Mouse (Mus musculus) midbrain, embryonic 13.5 days (tissue): ENCODE measurements at regions not wholly inside any gene's neighbourhood (a gene's known extent, or its start where the extent isn't known, plus 50 kb on each side); places are given as distances from the start of the nearest gene placed in this dataset.
A peak's percentile ranks its signal among the peaks of the same experiment; 100 is the strongest.

ENCODE experiments used
- ATAC-seq: fragments of 200-750 bp; cut with Nextera tagmentation; 2 replicates; pipeline ENCODE4 v1.8.0; 2017; ENCODE audit warnings: mild to moderate bottlenecking, moderate TSS enrichment, moderate library complexity
- H3K27ac ChIP-seq: fragments of 300-500 bp; sonication (generic); 2 replicates; pipeline ENCODE4 v1.5.1; 2015; ENCODE audit warnings: inconsistent platforms, mild to moderate bottlenecking, moderate library complexity
- H3K27me3 ChIP-seq: fragments of 300-500 bp; sonication (generic); 2 replicates; pipeline ENCODE4 v1.6.1; 2015; ENCODE audit warnings: mild to moderate bottlenecking, inconsistent platforms
- H3K36me3 ChIP-seq: fragments of 300-500 bp; sonication (generic); 2 replicates; pipeline ENCODE4 v1.6.1; 2015; ENCODE audit warnings: mild to moderate bottlenecking, inconsistent platforms
- H3K4me1 ChIP-seq: fragments of 300-500 bp; sonication (generic); replicated peaks from 2 replicates; pipeline ENCODE4 v1.6.1; 2015; ENCODE audit warnings: inconsistent platforms
- H3K4me2 ChIP-seq: fragments of 300-500 bp; sonication (generic); replicated peaks from 2 replicates; pipeline ENCODE4 v1.6.1; 2015; ENCODE audit warnings: moderate library complexity, mild to moderate bottlenecking, inconsistent platforms
- H3K4me3 ChIP-seq: fragments of 300-500 bp; sonication (generic); replicated peaks from 2 replicates; pipeline ENCODE4 v1.5.1; 2015; ENCODE audit warnings: mild to moderate bottlenecking, inconsistent platforms
- H3K9ac ChIP-seq: fragments of 300-500 bp; sonication (generic); replicated peaks from 2 replicates; pipeline ENCODE4 v1.6.1; 2015; ENCODE audit warnings: mild to moderate bottlenecking, inconsistent platforms
- H3K9me3 ChIP-seq: fragments of 300-500 bp; sonication (generic); 2 replicates; pipeline ENCODE4 v1.6.1; 2016; ENCODE audit warnings: mild to moderate bottlenecking, inconsistent platforms
- WGBS: fragments of 180-500 bp; shearing (Covaris S2); methylation state at CpG from one replicate; pipeline ENCODE4 v1.1.7; 2015; 5-methylcytosine and 5-hydroxymethylcytosine counted together

- Histone ChIP-seq H3K9ac (no peak overlapping the region), H3K27me3 (peaks cover 8% of the 10 kb centered on the region), H3K4me3 (no peak overlapping the region), H3K9me3 (no peaks in the 10 kb centered on the region), H3K4me1 (no peaks in the 10 kb centered on the region), H3K36me3 (no peaks in the 10 kb centered on the region), H3K27ac (no peak overlapping the region), H3K4me2 (no peak overlapping the region)
- 93% methylated on average over 4 of the region's 4 CpGs for WGBS
- ATAC-seq = no peak
Observed at GRCm38 (mm10) chr13:52179977-52180376, 333.5 kb downstream of the Gadd45g start.

GRCm38 (mm10) chr13:52183635-52184034 lies 337.2 kb downstream of the Gadd45g start:
- ATAC-seq = no peak
- no peaks in the 10 kb centered on the region for H3K36me3 ChIP-seq
- H3K9me3 ChIP-seq = no peaks in the 10 kb centered on the region
- H3K27me3 ChIP-seq = peaks cover 19% of the 10 kb centered on the region
- no peak overlapping the region for H3K4me3 ChIP-seq
- WGBS = 77% methylated on average over 5 of the region's 5 CpGs
- no peak overlapping the region for H3K9ac ChIP-seq
- no peak overlapping the region for H3K27ac ChIP-seq
- peaks cover 5% of the 10 kb centered on the region; the same call in 1 of the 2 replicates for H3K4me1 ChIP-seq
- H3K4me2 ChIP-seq = no peak overlapping the region

GRCm38 (mm10) chr13:52185574-52185973 lies 339.1 kb downstream of the Gadd45g start:
- 85% methylated on average over 1 of the region's 1 CpGs for WGBS
- no peak for ATAC-seq
- H3K9ac ChIP-seq = no peak overlapping the region
- peaks cover 24% of the 10 kb centered on the region for H3K27me3 ChIP-seq
- no peaks in the 10 kb centered on the region for H3K9me3 ChIP-seq
- H3K4me1 ChIP-seq = peaks cover 12% of the 10 kb centered on the region; the same call in 1 of the 2 replicates
- H3K4me3 ChIP-seq = no peak overlapping the region
- H3K27ac ChIP-seq = no peak overlapping the region
- no peak overlapping the region for H3K4me2 ChIP-seq
- H3K36me3 ChIP-seq = no peaks in the 10 kb centered on the region

- no peak overlapping the region for H3K27ac ChIP-seq
Observed at GRCm38 (mm10) chr13:52187841-52188604, 341.5 kb downstream of the Gadd45g start.

GRCm38 (mm10) chr13:52188605-52189003 lies 342.1 kb downstream of the Gadd45g start:
- no peaks in the 10 kb centered on the region for H3K36me3 ChIP-seq
- no peak overlapping the region for H3K9ac ChIP-seq
- no peak overlapping the region for H3K27ac ChIP-seq
- no peak overlapping the region for H3K4me3 ChIP-seq
- WGBS = 54% methylated on average over 2 of the region's 2 CpGs
- H3K9me3 ChIP-seq = no peaks in the 10 kb centered on the region
- 0 out of 2 replicates have a peak, but pooled peaks have one; percentile 6 for ATAC-seq
- H3K27me3 ChIP-seq = peaks cover 48% of the 10 kb centered on the region
- H3K4me1 ChIP-seq = peaks cover 12% of the 10 kb centered on the region; the same call in 1 of the 2 replicates
- no peak overlapping the region for H3K4me2 ChIP-seq

More at GRCm38 (mm10) chr13:52187841-52188604, 341.5 kb downstream of the Gadd45g start:
- Histone ChIP-seq H3K27me3 (peaks cover 48% of the 10 kb centered on the region), H3K36me3 (no peaks in the 10 kb centered on the region), H3K4me1 (peaks cover 12% of the 10 kb centered on the region; the same call in 1 of the 2 replicates), H3K4me2 (no peak overlapping the region), H3K4me3 (no peak overlapping the region), H3K9me3 (no peaks in the 10 kb centered on the region), H3K9ac (no peak overlapping the region)
- 75% methylated on average over 8 of the region's 8 CpGs for whole genome bisulfite sequencing
- ATAC-seq = peak; percentile 73

GRCm38 (mm10) chr13:52189382-52189923 lies 341.6 kb downstream of the Diras2 start:
- no peak overlapping the region for H3K9ac ChIP-seq
- H3K4me1 ChIP-seq = peaks cover 12% of the 10 kb centered on the region; the same call in 1 of the 2 replicates
- no peaks in the 10 kb centered on the region for H3K36me3 ChIP-seq
- H3K9me3 ChIP-seq = no peaks in the 10 kb centered on the region
- H3K4me3 ChIP-seq = no peak overlapping the region
- H3K4me2 ChIP-seq = no peak overlapping the region
- ATAC-seq = no peak
- no peak overlapping the region for H3K27ac ChIP-seq
- H3K27me3 ChIP-seq = peaks cover 54% of the 10 kb centered on the region
- WGBS = 77% methylated on average over 10 of the region's 10 CpGs

GRCm38 (mm10) chr13:52190256-52190655 lies 340.8 kb downstream of the Diras2 start:
- no peak overlapping the region for H3K9ac ChIP-seq
- no peak overlapping the region for H3K4me3 ChIP-seq
- H3K27me3 ChIP-seq = peaks cover 55% of the 10 kb centered on the region
- no peaks in the 10 kb centered on the region for H3K9me3 ChIP-seq
- peaks cover 16% of the 10 kb centered on the region for H3K4me1 ChIP-seq
- H3K36me3 ChIP-seq = no peaks in the 10 kb centered on the region
- no peak overlapping the region for H3K27ac ChIP-seq
- no peak overlapping the region for H3K4me2 ChIP-seq
- WGBS = 84% methylated on average over 9 of the region's 9 CpGs
- no peak for ATAC-seq

GRCm38 (mm10) chr13:52190848-52191590 lies 340.1 kb downstream of the Diras2 start:
- Histone ChIP-seq H3K4me2 (no peak overlapping the region), H3K4me3 (no peak overlapping the region), H3K9ac (no peak overlapping the region), H3K9me3 (no peaks in the 10 kb centered on the region), H3K36me3 (no peaks in the 10 kb centered on the region), H3K4me1 (peaks cover 21% of the 10 kb centered on the region), H3K27me3 (peaks cover 62% of the 10 kb centered on the region), H3K27ac (no peak overlapping the region)
- WGBS = 86% methylated on average over 15 of the region's 15 CpGs
- no peak for ATAC-seq

GRCm38 (mm10) chr13:52196917-52197316 lies 334.2 kb downstream of the Diras2 start:
- H3K27me3 ChIP-seq = peaks cover 69% of the 10 kb centered on the region
- no peak overlapping the region for H3K27ac ChIP-seq
- no peak overlapping the region for H3K4me3 ChIP-seq
- no peaks in the 10 kb centered on the region for H3K9me3 ChIP-seq
- H3K4me1 ChIP-seq = peaks cover 9% of the 10 kb centered on the region
- no peak overlapping the region for H3K9ac ChIP-seq
- H3K36me3 ChIP-seq = no peaks in the 10 kb centered on the region
- no peak overlapping the region for H3K4me2 ChIP-seq
- ATAC-seq = no peak
- 74% methylated on average over 5 of the region's 5 CpGs for WGBS

GRCm38 (mm10) chr13:52198649-52199348 lies 332.3 kb downstream of the Diras2 start:
- no peak for ATAC-seq
- Histone ChIP-seq H3K27me3 (peaks cover 54% of the 10 kb centered on the region), H3K36me3 (no peaks in the 10 kb centered on the region), H3K9ac (no peak overlapping the region), H3K4me1 (peaks cover 9% of the 10 kb centered on the region), H3K4me3 (no peak overlapping the region), H3K27ac (no peak overlapping the region), H3K9me3 (no peaks in the 10 kb centered on the region), H3K4me2 (no peak overlapping the region)
- 77% methylated on average over 7 of the region's 7 CpGs for WGBS

- Histone ChIP-seq H3K27me3 (peaks cover 27% of the 10 kb centered on the region), H3K9me3 (no peaks in the 10 kb centered on the region), H3K36me3 (no peaks in the 10 kb centered on the region), H3K4me1 (no peaks in the 10 kb centered on the region), H3K4me2 (no peak overlapping the region), H3K9ac (no peak overlapping the region), H3K4me3 (no peak overlapping the region), H3K27ac (no peak overlapping the region)
- WGBS = 80% methylated on average over 1 of the region's 1 CpGs
- no peak for ATAC-seq
Observed at GRCm38 (mm10) chr13:52202372-52202771, 328.7 kb downstream of the Diras2 start.
